Mouse (Mus musculus) intestine, postnatal 0 days (tissue): ENCODE results near the gene Snx5. TPM values are rescaled to one million over a fixed set of nuclear protein-coding genes. Genes with fewer than 3 reads are reported as not detected.
A peak's percentile ranks its signal among the peaks of the same experiment; 100 is the strongest.

Experiments used
- ATAC-seq: fragments of 200-750 bp; cut with Nextera tagmentation; 2 replicates; pipeline ENCODE4 v1.8.0; 2017; ENCODE audit warnings: mild to moderate bottlenecking, moderate TSS enrichment, moderate library complexity
- H3K27ac ChIP-seq: fragments of 300-500 bp; sonication (generic); 2 replicates; pipeline ENCODE4 v1.5.1; 2014; ENCODE audit warnings: mild to moderate bottlenecking, low read depth, low read length, moderate library complexity
- H3K27me3 ChIP-seq: fragments of 300-500 bp; sonication (generic); replicated peaks from 2 replicates; pipeline ENCODE4 v1.6.1; 2014; ENCODE audit warnings: low read length, mixed read lengths; ENCODE audit not compliant: control insufficient read depth, insufficient read depth
- H3K36me3 ChIP-seq: fragments of 300-500 bp; sonication (generic); 2 replicates; pipeline ENCODE4 v1.6.1; 2014; ENCODE audit warnings: mild to moderate bottlenecking, moderate library complexity; ENCODE audit not compliant: control insufficient read depth, insufficient read depth
- H3K4me1 ChIP-seq: fragments of 300-500 bp; sonication (generic); replicated peaks from 2 replicates; pipeline ENCODE4 v1.6.1; 2014; ENCODE audit warnings: antibody characterized with exemption, low read length, mixed read lengths; ENCODE audit not compliant: control insufficient read depth, insufficient read depth
- H3K4me2 ChIP-seq: fragments of 300-500 bp; sonication (generic); replicated peaks from 2 replicates; pipeline ENCODE4 v1.6.1; 2014; ENCODE audit warnings: low read depth, mild to moderate bottlenecking, moderate library complexity
- H3K4me3 ChIP-seq: fragments of 300-500 bp; sonication (generic); 2 replicates; pipeline ENCODE4 v1.5.1; 2014; ENCODE audit warnings: low read depth, low read length
- H3K9ac ChIP-seq: fragments of 300-500 bp; sonication (generic); 2 replicates; pipeline ENCODE4 v1.6.1; 2014; ENCODE audit warnings: mild to moderate bottlenecking, low read depth, low read length
- H3K9me3 ChIP-seq: fragments of 300-500 bp; sonication (generic); 2 replicates; pipeline ENCODE4 v1.6.1; 2016; ENCODE audit warnings: mixed run types; ENCODE audit not compliant: control insufficient read depth
- CTCF ChIP-seq: sonication (generic); IDR thresholded peaks from 2 replicates; pipeline ENCODE4 v1.5.1; 2016; ENCODE audit warnings: low read depth, mild to moderate bottlenecking, control low read depth, antibody characterized with exemption, moderate library complexity
- WGBS: fragments of 180-500 bp; shearing (Covaris S2); extraction: QIAGEN DNeasy Blood & Tissue Kit; methylation state at CpG from one replicate; pipeline ENCODE4 v1.1.7; 2014; 5-methylcytosine and 5-hydroxymethylcytosine counted together
- polyA plus RNA-seq: library from polyadenylated mRNA; unstranded; fragments of >200 nt; fragmentation: Nextera tagmentation; extraction: Ambion mirVana; gene quantifications from 2 replicates; pipeline ENCODE4 v1.2.1, GENCODE M21; 2015

The Snx5 gene
- polyA plus RNA-seq, 1 experiment from 2014 or later: 116 TPM

- no peak overlapping the region for H3K9ac ChIP-seq
- H3K4me2 ChIP-seq: no peak overlapping the region
- H3K4me3 ChIP-seq: no peak overlapping the region
- H3K36me3 ChIP-seq: peaks cover 28% of the 10 kb centered on the region
- no peaks in the 10 kb centered on the region for H3K9me3 ChIP-seq
- no peaks in the 10 kb centered on the region for H3K27me3 ChIP-seq
- no peak for TF ChIP-seq CTCF
- peaks cover under 1% of the 10 kb centered on the region; the same call in 1 of the 2 replicates for H3K4me1 ChIP-seq
- 82% methylated on average over 5 of the region's 5 CpGs for WGBS
- ATAC-seq: no peak
- no peak overlapping the region for H3K27ac ChIP-seq
These were observed 9.0 kb upstream of the Snx5 start for GRCm38 (mm10) chr2:144279742-144280141.

GRCm38 (mm10) chr2:144276885-144277284, 6.2 kb upstream of the Snx5 start:
- no peak for TF ChIP-seq CTCF
- no peaks in the 10 kb centered on the region for H3K9me3 ChIP-seq
- H3K4me1 ChIP-seq: peaks cover 4% of the 10 kb centered on the region
- H3K4me3 ChIP-seq: no peak overlapping the region
- H3K9ac ChIP-seq: no peak overlapping the region
- peak overlapping the region; percentile 31; the same call in 1 of the 2 replicates for H3K27ac ChIP-seq
- H3K36me3 ChIP-seq: peaks cover 28% of the 10 kb centered on the region
- H3K4me2 ChIP-seq: no peak overlapping the region
- no peak for ATAC-seq
- WGBS: 74% methylated on average over 3 of the region's 3 CpGs
- no peaks in the 10 kb centered on the region for H3K27me3 ChIP-seq

- Histone ChIP-seq H3K27me3 (no peaks in the 10 kb centered on the region), H3K27ac (peak overlapping the region; percentile 46; the same call in 1 of the 2 replicates), H3K9ac (no peak overlapping the region), H3K4me2 (peak overlapping the region; percentile 43), H3K4me1 (peaks cover 4% of the 10 kb centered on the region), H3K9me3 (no peaks in the 10 kb centered on the region), H3K36me3 (peaks cover 20% of the 10 kb centered on the region; the same call in 1 of the 2 replicates), H3K4me3 (no peak overlapping the region)
- WGBS: 10% methylated on average over 8 of the region's 8 CpGs
- TF ChIP-seq CTCF: no peak
- ATAC-seq: no peak
These were observed 4.0 kb upstream of the Snx5 start for GRCm38 (mm10) chr2:144274741-144275140.

- TF ChIP-seq CTCF: no peak
- WGBS: 89% methylated on average over 12 of the region's 12 CpGs
- Histone ChIP-seq H3K4me1 (peaks cover 8% of the 10 kb centered on the region), H3K36me3 (peaks cover 2% of the 10 kb centered on the region; the same call in 1 of the 2 replicates), H3K9ac (no peak overlapping the region), H3K27me3 (no peaks in the 10 kb centered on the region), H3K4me2 (no peak overlapping the region), H3K9me3 (no peaks in the 10 kb centered on the region), H3K27ac (no peak overlapping the region), H3K4me3 (no peak overlapping the region)
- no peak for ATAC-seq
These were observed 1.4 kb upstream of the Snx5 start for GRCm38 (mm10) chr2:144272088-144272487.

- Histone ChIP-seq H3K36me3 (no peaks in the 10 kb centered on the region; the same call in 1 of the 2 replicates), H3K4me2 (peak overlapping the region; percentile 80), H3K4me1 (peaks cover 9% of the 10 kb centered on the region), H3K27ac (peak overlapping the region; percentile 97), H3K9me3 (no peaks in the 10 kb centered on the region), H3K4me3 (peak overlapping the region; percentile 61), H3K9ac (peak overlapping the region; percentile 79), H3K27me3 (no peaks in the 10 kb centered on the region)
- ATAC-seq: peak; percentile 0; the same call in 1 of the 2 replicates
- TF ChIP-seq CTCF: no peak
- WGBS: under 1% methylated on average over 28 of the region's 33 CpGs
These were observed 829 bp downstream of the Snx5 start for GRCm38 (mm10) chr2:144269679-144270475.

GRCm38 (mm10) chr2:144269306-144269650, 1.4 kb downstream of the Snx5 start:
- H3K36me3 ChIP-seq: no peaks in the 10 kb centered on the region; the same call in 1 of the 2 replicates
- peak overlapping the region; percentile 97; the same call in 1 of the 2 replicates for H3K27ac ChIP-seq
- peak overlapping the region; percentile 61 for H3K4me3 ChIP-seq
- no peak for TF ChIP-seq CTCF
- peak overlapping the region; percentile 79; the same call in 1 of the 2 replicates for H3K9ac ChIP-seq
- peak overlapping the region; percentile 80 for H3K4me2 ChIP-seq
- no peaks in the 10 kb centered on the region for H3K27me3 ChIP-seq
- no peaks in the 10 kb centered on the region for H3K9me3 ChIP-seq
- peaks cover 6% of the 10 kb centered on the region for H3K4me1 ChIP-seq
- no peak for ATAC-seq
- WGBS: under 1% methylated on average over 11 of the region's 11 CpGs
